Comparison of ENCODE assay signal across 8 mouse cellular contexts in genomic region chr1:180938781-180939180, GRCm38 (mm10). TPM values are rescaled to one million over a fixed set of nuclear protein-coding genes. Genes with fewer than 3 reads are reported as not detected.
"Had no signal": no experiment of that assay in that cellular context is flagged by ENCODE, and none has a peak within 500 bp of the region (broad histone marks: within the 10 kb centered on the region; RNA-seq: fewer than 3 reads in every experiment).

No protein-coding gene starts in this region.

RNA-seq across cellular contexts. Expression of gene Lefty2, which starts 45.9 kb away (rescaled TPM):
- total RNA-seq: liver, adult 2 months; megakaryocyte progenitor cell, adult 5-6 weeks; megakaryocyte-erythroid progenitor cell, adult 5-6 weeks had no signal
- polyA plus RNA-seq: large intestine, adult 2 months; liver, adult 2 months; liver, embryonic 13.5 days; midbrain, embryonic 11.5 days; neural tube, embryonic 12.5 days; stomach, embryonic 15.5 days had no signal
